Mouse (Mus musculus) spleen, adult 2 months (tissue): ENCODE results near the gene Psmg4. TPM values are rescaled to one million over a fixed set of nuclear protein-coding genes. Genes with fewer than 3 reads are reported as not detected.

Experiments used
- DNase-seq, 2 experiments: peaks; one replicate each; pipeline versions ENCODE4 v3.0.0 to v3.0.0-alpha.2; 2012 to 2021; ENCODE audit warnings: low spot score in 2 of 2, low read depth in 1 of 2
- H3K27ac ChIP-seq: fragments of 200-500 bp; 2 replicates; pipeline ENCODE4 v1.5.1; 2012; ENCODE audit warnings: low read length, inconsistent platforms; ENCODE audit not compliant: insufficient read depth
- H3K27me3 ChIP-seq: fragments of 200-500 bp; 2 replicates; pipeline ENCODE4 v1.6.1; 2012; ENCODE audit warnings: mild to moderate bottlenecking, moderate library complexity, low read length, inconsistent platforms; ENCODE audit not compliant: control insufficient read depth, insufficient read depth
- H3K36me3 ChIP-seq: fragments of 200-500 bp; 2 replicates; pipeline ENCODE4 v1.6.1; 2012; ENCODE audit warnings: mild to moderate bottlenecking, low read length, inconsistent platforms; ENCODE audit not compliant: control insufficient read depth, insufficient read depth
- H3K4me1 ChIP-seq: fragments of 200-500 bp; 2 replicates; pipeline ENCODE4 v1.6.1; 2011; ENCODE audit warnings: inconsistent platforms; ENCODE audit not compliant: control insufficient read depth, insufficient read depth, insufficient read length
- H3K4me3 ChIP-seq: fragments of 200-500 bp; 2 replicates; pipeline ENCODE4 v1.5.1; 2011; ENCODE audit warnings: mild to moderate bottlenecking, inconsistent platforms; ENCODE audit not compliant: insufficient read depth, insufficient read length; ENCODE audit errors: extremely low read depth
- CTCF ChIP-seq: fragments of 200-500 bp; IDR thresholded peaks from 2 replicates; pipeline ENCODE4 v1.5.1; 2011; ENCODE audit warnings: mild to moderate bottlenecking, inconsistent platforms; ENCODE audit not compliant: insufficient read depth, insufficient read length, insufficient replicate concordance; ENCODE audit errors: extremely low read depth
- POLR2A ChIP-seq: fragments of 200-500 bp; IDR thresholded peaks from 2 replicates; pipeline ENCODE4 v1.6.1; 2011; ENCODE audit warnings: low read depth, low read length, inconsistent platforms
- WGBS: fragments of 180-500 bp; shearing (Covaris S2); methylation state at CpG from one replicate; pipeline ENCODE4 v1.1.7; 2018; 5-methylcytosine and 5-hydroxymethylcytosine counted together
- polyA plus RNA-seq: library from polyadenylated mRNA; depleted of rRNA; stranded (reverse); fragments of >200 nt; gene quantifications from 2 replicates; pipeline ENCODE4 v1.2.3, GENCODE M21; 2012

The Psmg4 gene
- polyA plus RNA-seq, 1 experiment = 104 TPM

GRCm38 (mm10) chr13:34148767-34149392 lies 13.9 kb upstream of the Psmg4 start:
- 10% methylated on average over 23 of the region's 23 CpGs for WGBS
- Histone ChIP-seq H3K36me3 (no peaks in the 10 kb centered on the region), H3K27ac (no peak overlapping the region), H3K27me3 (no peaks in the 10 kb centered on the region), H3K4me3 (peak overlapping the region; percentile 38; the same call in 1 of the 2 replicates), H3K4me1 (no peaks in the 10 kb centered on the region; the same call in 1 of the 2 replicates)
- no peak for DNase-seq
- TF ChIP-seq POLR2A (no peak), CTCF (no peak)

DNA sequence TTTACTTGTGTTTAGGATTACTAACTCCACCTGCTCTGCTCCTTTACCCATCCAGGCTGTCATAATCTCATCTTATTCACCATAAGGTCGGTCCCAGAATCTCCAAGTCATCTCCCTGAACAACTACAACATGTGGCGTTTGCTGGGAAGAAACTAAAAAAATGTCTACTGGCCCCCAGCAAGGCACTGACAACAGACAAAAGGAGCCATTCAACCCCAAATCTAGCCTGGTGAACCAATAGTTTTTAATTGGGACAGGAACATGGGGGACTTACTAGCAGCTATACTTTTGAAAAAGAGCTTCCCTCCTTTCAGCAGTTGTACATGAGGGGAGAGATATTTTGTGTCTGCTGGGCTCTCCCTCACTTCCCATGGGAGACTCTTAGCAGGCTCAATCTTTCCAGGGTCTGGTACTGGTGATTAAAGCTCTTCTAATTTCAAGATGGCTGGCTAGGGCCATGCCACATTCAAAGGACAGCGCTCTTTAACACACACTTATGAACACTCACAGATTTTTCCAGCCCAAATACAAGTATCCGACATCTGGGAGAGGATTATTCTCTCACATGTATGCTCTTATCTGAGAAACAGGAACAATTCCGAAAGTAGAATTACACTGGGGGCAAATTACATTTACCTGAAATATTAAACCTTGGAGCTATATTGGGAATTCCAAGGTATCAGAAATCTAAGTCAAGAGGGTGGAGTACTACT lies 13.1 kb upstream of the Psmg4 start:
- 84% methylated on average over 5 of the region's 5 CpGs for WGBS
- no peak for DNase-seq
- Histone ChIP-seq H3K36me3 (no peaks in the 10 kb centered on the region), H3K4me3 (no peak overlapping the region), H3K4me1 (no peaks in the 10 kb centered on the region; the same call in 1 of the 2 replicates), H3K27ac (no peak overlapping the region), H3K27me3 (no peaks in the 10 kb centered on the region)
- TF ChIP-seq CTCF = no peak
- no peak for TF ChIP-seq POLR2A

DNA sequence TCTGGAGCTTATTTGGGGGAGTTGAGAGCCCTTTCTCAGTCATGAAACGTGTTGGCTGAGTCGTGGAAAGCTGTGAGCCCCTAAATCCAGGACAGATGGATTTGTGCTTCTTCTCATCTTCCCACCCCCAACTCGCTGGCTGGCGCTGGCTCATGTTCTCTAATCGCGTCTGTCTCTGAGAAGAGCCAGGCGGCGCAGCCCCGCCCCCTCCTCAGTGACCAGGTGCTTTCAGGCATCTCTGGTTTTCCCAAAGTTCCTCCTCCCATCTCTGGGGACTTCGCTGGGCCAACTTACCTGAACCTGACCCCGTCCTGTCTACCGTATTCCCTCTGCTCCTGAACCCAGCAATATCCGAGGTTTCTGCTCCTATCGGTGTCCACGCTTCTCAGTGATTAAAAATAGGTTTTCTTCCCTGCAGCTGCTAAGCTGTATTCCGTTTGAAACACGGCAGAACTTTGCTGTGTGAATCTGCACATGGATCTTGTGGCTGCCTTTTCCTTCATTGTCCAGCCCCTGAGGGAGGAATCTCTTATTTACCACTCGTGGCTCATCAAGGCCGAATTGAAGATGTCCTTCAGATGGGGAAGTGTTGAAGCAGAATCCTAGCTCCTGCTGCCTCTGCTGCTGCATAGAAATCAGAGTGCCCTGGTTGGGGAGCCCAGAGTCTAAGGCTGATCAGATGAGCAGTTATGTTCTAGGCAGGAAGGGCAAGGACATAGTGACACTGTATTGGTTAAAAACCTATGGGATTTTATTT lies 12.3 kb upstream of the Psmg4 start:
- Histone ChIP-seq H3K27ac (no peak overlapping the region), H3K4me1 (no peaks in the 10 kb centered on the region; the same call in 1 of the 2 replicates), H3K27me3 (no peaks in the 10 kb centered on the region), H3K36me3 (no peaks in the 10 kb centered on the region), H3K4me3 (no peak overlapping the region)
- 69% methylated on average over 19 of the region's 19 CpGs for WGBS
- no peak for DNase-seq
- TF ChIP-seq POLR2A (no peak), CTCF (no peak)

- WGBS = 88% methylated on average over 1 of the region's 1 CpGs
- TF ChIP-seq CTCF = no peak
- no peak for TF ChIP-seq POLR2A
- H3K27me3 ChIP-seq = no peaks in the 10 kb centered on the region
- H3K4me3 ChIP-seq = no peak overlapping the region
- no peak overlapping the region for H3K27ac ChIP-seq
- DNase-seq = no peak
- H3K36me3 ChIP-seq = no peaks in the 10 kb centered on the region
- H3K4me1 ChIP-seq = no peaks in the 10 kb centered on the region; the same call in 1 of the 2 replicates
Observed at GRCm38 (mm10) chr13:34151425-34151824, 11.3 kb upstream of the Psmg4 start.

- Histone ChIP-seq H3K36me3 (no peaks in the 10 kb centered on the region), H3K4me3 (no peak overlapping the region), H3K27me3 (no peaks in the 10 kb centered on the region), H3K4me1 (no peaks in the 10 kb centered on the region; the same call in 1 of the 2 replicates), H3K27ac (no peak overlapping the region)
- no peak for TF ChIP-seq CTCF
- TF ChIP-seq POLR2A = no peak
- no peak for DNase-seq
- WGBS = 91% methylated on average over 7 of the region's 7 CpGs
Observed at GRCm38 (mm10) chr13:34152695-34153094, 10.1 kb upstream of the Psmg4 start.

- no peaks in the 10 kb centered on the region; the same call in 1 of the 2 replicates for H3K4me1 ChIP-seq
- H3K36me3 ChIP-seq = no peaks in the 10 kb centered on the region
- DNase-seq = no peak
- H3K4me3 ChIP-seq = no peak overlapping the region
- no peak for TF ChIP-seq CTCF
- no peak for TF ChIP-seq POLR2A
- no peaks in the 10 kb centered on the region for H3K27me3 ChIP-seq
- 84% methylated on average over 5 of the region's 5 CpGs for WGBS
- H3K27ac ChIP-seq = no peak overlapping the region
Observed at GRCm38 (mm10) chr13:34153254-34154011, 9.3 kb upstream of the Psmg4 start.
